Mouse (Mus musculus) mouse trophoblast stem cell (cell line): ENCODE measurements around the gene Rap1gap.

Experiments
- in situ Hi-C, 2 experiments: fragments of 300-500 bp; cut with MseI, MboI; formaldehyde crosslinking; loops; 2 replicates in 1 of 2; 3 replicates in 1 of 2; pipeline ENCODE4 v1.15.1; 2025

Gene Rap1gap

GRCm38 (mm10) chr4:137722692-137723427, 58.3 kb downstream of the Rap1gap start:
- in situ Hi-C loops: no loop called here

DNA sequence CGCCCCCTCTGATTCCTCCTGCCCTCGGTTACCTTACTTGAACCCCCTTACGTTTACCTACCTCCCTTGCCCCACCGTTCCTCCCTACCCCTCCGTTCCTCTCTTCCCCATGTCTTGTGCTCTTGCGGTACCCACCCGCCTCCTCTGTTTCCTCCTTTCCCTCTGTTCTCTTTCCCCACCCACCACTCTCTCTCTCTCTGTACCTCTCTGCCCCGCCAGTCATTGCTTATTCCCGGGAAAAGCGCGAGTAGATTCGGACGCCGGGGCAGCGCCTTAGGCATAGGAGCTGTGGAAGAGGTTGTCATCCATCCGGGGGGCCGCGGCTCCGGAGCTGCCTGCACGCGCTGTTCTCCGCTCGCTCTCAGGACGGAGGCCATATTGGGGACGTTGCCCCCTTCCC, 59.0 kb downstream of the Rap1gap start:
- in situ Hi-C loops: no loop called here

DNA sequence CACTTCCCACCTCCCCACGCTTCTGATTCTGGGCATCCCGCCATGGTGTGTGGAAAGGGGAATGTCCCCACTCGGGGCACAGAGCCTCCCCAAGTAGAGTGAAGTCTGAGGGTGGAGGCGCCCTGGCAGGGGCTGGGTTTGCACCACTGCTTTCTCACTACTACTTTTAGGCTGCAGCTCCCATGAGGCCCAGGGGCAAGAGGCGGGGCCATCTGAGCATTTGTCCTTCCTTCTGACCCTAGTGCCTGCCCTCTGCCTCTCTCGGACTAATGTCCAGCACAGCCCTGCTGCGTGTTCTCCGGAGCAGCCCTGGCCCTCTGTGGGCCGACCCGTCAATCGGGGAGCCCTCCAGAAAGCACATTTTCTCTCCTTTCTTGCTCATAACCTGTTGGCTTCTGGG, 59.7 kb downstream of the Rap1gap start:
- in situ Hi-C loops: no loop called here

DNA sequence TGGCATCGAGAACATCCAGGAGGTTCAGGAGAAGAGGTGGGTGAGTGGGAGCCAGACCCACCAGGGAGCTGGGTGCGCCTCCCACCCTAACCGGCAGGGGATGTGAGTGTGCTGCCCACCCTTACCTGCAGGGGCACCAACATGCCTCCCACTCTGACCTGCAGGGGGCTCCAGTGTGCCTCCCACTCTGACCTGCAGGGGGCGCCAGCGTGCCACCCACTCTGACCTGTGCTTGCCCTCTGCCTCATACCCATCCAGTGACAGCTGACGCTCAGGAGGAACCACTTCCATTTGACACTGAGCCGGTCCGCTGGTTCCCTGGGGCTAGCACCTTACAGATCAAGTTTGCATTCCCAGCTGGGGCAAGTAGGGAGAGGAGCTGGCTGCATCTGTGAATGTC, 60.2 kb downstream of the Rap1gap start:
- in situ Hi-C loops: no loop called here

DNA sequence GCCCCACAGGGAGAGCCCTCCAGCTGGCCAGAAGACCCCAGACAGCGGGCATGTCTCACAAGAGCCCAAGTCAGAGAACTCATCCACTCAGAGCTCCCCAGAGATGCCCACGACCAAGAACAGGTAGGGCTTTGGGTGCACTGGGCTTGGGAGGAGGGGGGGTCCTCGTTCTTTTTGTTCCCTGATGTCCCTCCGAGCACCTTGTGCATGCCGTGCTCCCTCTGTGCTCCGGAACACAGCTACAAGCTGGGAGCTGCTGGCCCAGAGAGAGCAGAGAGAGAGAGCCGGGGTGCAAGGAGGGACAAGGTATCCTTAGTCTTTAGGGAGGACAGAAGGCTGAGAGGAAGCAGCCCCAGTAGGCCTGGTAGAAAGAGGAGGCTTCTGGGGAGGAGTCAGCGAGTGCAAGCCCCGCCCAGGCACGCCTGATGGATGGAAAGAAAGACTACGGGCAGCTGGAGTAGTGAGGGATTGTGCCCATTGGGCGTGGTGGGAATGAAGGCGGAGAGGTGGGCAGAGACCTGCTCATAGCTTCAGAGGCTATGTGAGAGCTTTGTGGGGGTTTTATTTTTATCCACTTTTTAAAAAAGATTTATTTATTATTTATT, 61.1 kb downstream of the Rap1gap start:
- in situ Hi-C loops: no loop called here

- in situ Hi-C loops: no loop called here
Measured at GRCm38 (mm10) chr4:137726739-137727505, 62.4 kb downstream of the Rap1gap start.

- in situ Hi-C loops: no loop called here
Measured at GRCm38 (mm10) chr4:137727506-137728187, 63.1 kb downstream of the Rap1gap start.

GRCm38 (mm10) chr4:137728399-137729154, 64.1 kb downstream of the Rap1gap start:
- in situ Hi-C loops: no loop called here

- in situ Hi-C loops: no loop called here
Measured at GRCm38 (mm10) chr4:137729155-137729855, 64.8 kb downstream of the Rap1gap start.

DNA sequence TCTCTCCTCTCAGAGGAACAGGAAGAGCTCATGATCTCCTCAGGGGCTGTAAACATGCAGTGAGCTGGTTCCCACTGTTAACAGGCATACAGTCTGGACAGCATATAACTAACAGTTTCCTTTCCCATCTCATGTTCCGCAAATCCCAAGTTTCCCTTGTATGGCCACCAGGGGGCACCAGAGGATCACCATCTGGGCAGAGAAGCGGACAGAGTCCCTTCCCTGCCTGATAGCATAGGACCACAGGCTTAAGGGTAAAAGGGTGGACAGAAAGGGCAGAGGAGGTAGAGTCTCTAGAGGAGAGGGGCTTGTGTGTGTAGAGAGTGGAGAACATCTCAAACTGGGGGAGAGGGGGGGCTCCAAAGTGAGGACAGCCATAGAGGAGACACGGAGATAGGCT, 65.6 kb downstream of the Rap1gap start:
- in situ Hi-C loops: loop anchor here (5.0 to 10.0 kb wide), 5 partner anchors 65 to 215 kb away; partner anchors contain the start of gene Alpl (in 2 of the 2)

DNA sequence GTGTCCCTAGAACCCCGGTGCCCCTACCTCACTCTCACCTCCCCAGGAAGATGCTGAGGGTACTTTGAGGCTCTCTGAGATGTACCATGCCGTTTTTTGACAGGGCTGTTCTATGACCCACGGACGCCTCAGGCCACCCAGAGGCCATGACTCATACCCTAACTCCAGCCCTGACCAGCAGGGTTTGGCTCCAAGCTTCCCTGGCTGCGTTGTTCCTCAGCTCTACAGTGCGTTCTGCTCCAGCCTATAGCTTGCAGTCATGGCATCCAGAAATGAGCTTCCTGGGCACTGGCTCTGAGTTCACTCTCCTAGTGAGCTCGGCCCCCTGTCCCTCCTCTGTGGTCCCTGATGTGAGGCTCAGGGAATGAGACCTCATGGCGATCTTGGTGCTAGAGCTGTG, 66.2 kb downstream of the Rap1gap start:
- in situ Hi-C loops: loop anchor here (5.0 to 10.0 kb wide), 5 partner anchors 64 to 214 kb away; partner anchors contain the start of gene Alpl (in 2 of the 2)

DNA sequence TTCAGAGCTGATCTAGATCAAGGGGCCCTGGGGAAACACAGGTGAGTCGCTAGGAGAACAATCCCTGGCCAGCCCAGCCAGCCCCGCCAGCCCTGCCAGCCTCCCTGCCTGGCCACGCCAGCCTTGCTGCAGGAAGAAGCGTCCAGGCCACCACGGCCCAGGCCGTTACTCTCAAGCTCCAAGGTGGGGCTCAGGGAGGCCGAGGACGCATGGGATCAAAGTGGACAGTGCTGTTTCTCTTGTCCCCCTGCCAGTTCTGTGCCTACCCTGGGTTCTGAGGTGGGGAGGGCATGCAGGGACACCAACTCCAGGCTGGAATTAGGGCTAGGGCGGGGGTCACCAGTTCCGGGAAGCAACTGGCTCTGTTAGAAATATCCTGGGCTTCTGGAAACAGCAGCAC, 67.4 kb downstream of the Rap1gap start:
- in situ Hi-C loops: loop anchor here (5.0 to 10.0 kb wide), 5 partner anchors 63 to 213 kb away; partner anchors contain the start of gene Alpl (in 2 of the 2)

DNA sequence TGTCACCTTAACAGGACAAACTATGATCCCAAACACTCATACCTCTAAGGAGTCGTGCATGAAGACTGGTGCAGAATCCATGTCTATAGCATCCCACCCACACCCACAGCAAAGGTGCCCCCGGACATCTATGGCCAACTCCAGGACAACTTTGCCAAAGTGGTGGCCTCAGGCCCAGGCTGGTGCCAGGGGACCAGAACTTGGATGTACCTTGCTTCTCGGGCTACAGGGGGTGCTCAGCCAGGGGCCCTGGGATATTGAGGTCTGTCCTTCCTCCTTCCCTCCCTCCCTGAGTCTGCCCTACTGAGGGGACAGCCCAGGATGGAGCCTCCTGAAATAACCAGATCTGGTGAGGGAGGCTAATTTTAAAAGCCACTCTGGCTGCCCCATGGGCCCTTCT, 67.8 kb downstream of the Rap1gap start:
- in situ Hi-C loops: loop anchor here (5.0 to 10.0 kb wide), 5 partner anchors 62 to 212 kb away; partner anchors contain the start of gene Alpl (in 2 of the 2)

- in situ Hi-C loops: loop anchor here (5.0 to 10.0 kb wide), 5 partner anchors 62 to 212 kb away; partner anchors contain the start of gene Alpl (in 2 of the 2)
Measured at GRCm38 (mm10) chr4:137732962-137733361, 68.4 kb downstream of the Rap1gap start.

GRCm38 (mm10) chr4:137733459-137733858, 68.9 kb downstream of the Rap1gap start:
- in situ Hi-C loops: loop anchor here (5.0 to 10.0 kb wide), 5 partner anchors 61 to 211 kb away; partner anchors contain the start of gene Alpl (in 2 of the 2)

DNA sequence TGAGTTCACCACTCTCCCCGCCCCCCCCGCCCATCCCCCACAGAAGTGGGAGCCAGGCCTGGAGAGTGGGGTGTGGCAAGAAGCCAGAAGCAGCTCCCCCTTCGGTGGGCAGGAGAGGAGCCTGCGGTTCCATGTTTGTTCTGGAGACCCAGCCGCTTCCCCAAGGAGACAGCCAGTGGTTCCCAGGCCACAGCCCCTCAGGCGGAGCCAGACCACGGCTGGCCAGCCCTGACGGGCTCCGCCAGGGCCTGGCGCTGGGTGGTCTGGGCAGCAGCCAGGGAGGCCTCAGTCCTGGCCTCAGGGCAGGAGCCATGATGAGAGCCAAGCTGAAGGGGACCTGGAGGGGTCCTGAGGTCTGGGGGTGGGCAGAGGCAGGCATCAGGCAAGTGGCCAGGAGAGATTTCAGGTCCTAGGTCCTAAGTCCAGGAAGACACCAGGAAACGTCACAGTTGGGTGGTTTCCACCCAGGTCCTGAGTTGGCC, 71.7 kb downstream of the Rap1gap start:
- in situ Hi-C loops: loop anchor here (10.0 kb wide), 3 partner anchors 59 to 209 kb away; partner anchors contain the start of gene Alpl (in 1 of the 2)

DNA sequence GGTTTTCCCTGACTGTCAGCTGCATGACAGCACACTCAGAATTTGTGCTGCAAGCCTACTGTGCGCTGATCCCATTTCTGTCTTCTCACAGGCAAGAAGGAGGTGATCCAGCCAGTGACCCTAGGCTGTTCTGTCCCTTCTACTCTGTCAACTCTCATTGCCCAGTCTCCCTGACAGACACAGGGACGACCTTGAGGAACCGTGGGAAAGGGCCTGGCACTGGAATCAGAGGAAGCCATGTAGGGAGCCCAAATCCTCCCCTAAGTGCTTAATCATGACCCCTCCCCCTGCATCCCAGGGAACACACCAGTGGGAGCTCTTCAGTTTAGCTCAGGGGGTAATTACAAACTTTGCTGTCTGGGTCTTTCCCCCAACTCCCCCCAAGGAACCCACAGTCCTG, 73.2 kb downstream of the Rap1gap start:
- in situ Hi-C loops: loop anchor here (10.0 kb wide), 3 partner anchors 57 to 207 kb away; partner anchors contain the start of gene Alpl (in 1 of the 2)

- in situ Hi-C loops: loop anchor here (10.0 kb wide), 3 partner anchors 55 to 205 kb away; partner anchors contain the start of gene Alpl (in 1 of the 2)
Measured at GRCm38 (mm10) chr4:137739151-137739923, 74.8 kb downstream of the Rap1gap start.

- in situ Hi-C loops: no loop called here
Measured at GRCm38 (mm10) chr4:137740350-137740749, 75.8 kb downstream of the Rap1gap start.
